Mouse (Mus musculus) kidney, embryonic 15.5 days (tissue): ENCODE data around the gene Aplp1. TPM values are rescaled to one million over a fixed set of nuclear protein-coding genes. Genes with fewer than 3 reads are reported as not detected.

Source experiments
- ATAC-seq: fragments of 200-750 bp; cut with Nextera tagmentation; replicated peaks from 2 replicates; pipeline ENCODE4 v1.8.0; 2017; ENCODE audit warnings: moderate TSS enrichment; ENCODE audit not compliant: low FRiP score
- H3K27ac ChIP-seq: fragments of 300-500 bp; sonication (generic); 2 replicates; pipeline ENCODE4 v1.5.1; 2015; ENCODE audit warnings: mild to moderate bottlenecking, inconsistent platforms
- H3K27me3 ChIP-seq: fragments of 300-500 bp; sonication (generic); 2 replicates; pipeline ENCODE4 v1.6.1; 2015; ENCODE audit warnings: inconsistent platforms
- H3K36me3 ChIP-seq: fragments of 300-500 bp; sonication (generic); 2 replicates; pipeline ENCODE4 v1.6.1; 2015; ENCODE audit warnings: inconsistent platforms
- H3K4me1 ChIP-seq: fragments of 300-500 bp; sonication (generic); 2 replicates; pipeline ENCODE4 v1.6.1; 2015; ENCODE audit warnings: inconsistent platforms
- H3K4me2 ChIP-seq: fragments of 300-500 bp; sonication (generic); 2 replicates; pipeline ENCODE4 v1.6.1; 2015; ENCODE audit warnings: moderate library complexity, mild to moderate bottlenecking, inconsistent platforms
- H3K4me3 ChIP-seq: fragments of 300-500 bp; sonication (generic); replicated peaks from 2 replicates; pipeline ENCODE4 v1.5.1; 2015; ENCODE audit warnings: mild to moderate bottlenecking, inconsistent platforms
- H3K9ac ChIP-seq: fragments of 300-500 bp; sonication (generic); 2 replicates; pipeline ENCODE4 v1.6.1; 2015; ENCODE audit warnings: mild to moderate bottlenecking, inconsistent platforms
- H3K9me3 ChIP-seq: fragments of 300-500 bp; sonication (generic); replicated peaks from 2 replicates; pipeline ENCODE4 v1.6.1; 2016; ENCODE audit warnings: inconsistent platforms
- WGBS: fragments of 180-500 bp; shearing (Covaris S2); methylation state at CpG from one replicate; pipeline ENCODE4 v1.1.7; 2015; ENCODE audit warnings: mixed read lengths; 5-methylcytosine and 5-hydroxymethylcytosine counted together
- polyA plus RNA-seq: library from polyadenylated mRNA; unstranded; fragments of >200 nt; fragmentation: Nextera tagmentation; extraction: Ambion mirVana; gene quantifications from 2 replicates; pipeline ENCODE4 v1.2.1, GENCODE M21; 2015

Aplp1 gene
- polyA plus RNA-seq, 1 experiment from 2014 or later: 28.6 TPM

DNA sequence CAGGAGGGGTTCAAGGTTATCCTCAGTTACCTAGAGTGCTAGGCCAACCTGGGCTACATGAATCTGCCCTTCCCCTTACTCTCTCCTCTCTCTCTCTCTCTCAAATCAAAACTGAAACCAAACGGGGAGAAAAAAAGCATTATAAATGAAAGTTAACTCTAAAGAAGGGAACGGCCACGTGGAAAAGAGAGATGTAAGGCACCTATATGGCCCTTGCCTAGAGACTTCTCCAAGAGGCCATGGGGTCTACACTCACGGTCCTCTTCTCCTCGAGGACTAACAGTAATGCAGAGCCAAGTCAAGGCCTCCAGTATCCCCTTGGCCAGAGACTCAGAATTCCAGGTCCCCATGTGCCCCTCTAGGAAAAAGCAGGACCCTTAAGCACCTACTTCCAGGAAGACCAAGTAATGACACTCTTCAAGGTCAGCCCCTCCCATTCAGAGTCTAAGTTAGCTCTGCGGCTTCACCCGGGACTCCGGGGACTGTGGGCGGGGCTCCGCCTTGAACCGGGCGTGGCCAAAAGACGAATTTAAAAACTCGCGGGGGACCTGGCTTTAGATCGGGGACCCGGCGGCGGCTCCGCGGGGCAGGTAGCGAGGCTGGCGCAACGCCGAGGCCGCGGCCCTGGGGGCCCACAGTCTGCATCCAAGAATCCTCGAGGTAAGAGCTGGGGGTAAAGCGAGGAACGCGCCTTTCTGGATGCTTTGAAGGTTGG is 24.0 kb downstream of the Aplp1 start, which contains the start of gene Nfkbid:
Nfkbid (plus strand) TSS at position 558 of the 715 bp plus-strand sequence.
- H3K4me3 ChIP-seq: peak within 1 kb of the TSS; percentile 64
- 11% methylated on average over 31 of the region's 31 CpGs for WGBS
- peak within 1 kb of the TSS; percentile 57 for H3K9ac ChIP-seq
- peak within 1 kb of the TSS; percentile 74 for H3K27ac ChIP-seq
- peaks cover 24% of the 10 kb centered on the region for H3K4me1 ChIP-seq
- peak within 1 kb of the TSS; percentile 97 for H3K4me2 ChIP-seq
- 0 out of 2 replicates have a peak, but pooled peaks cover 9% of the 10 kb centered on the region for H3K27me3 ChIP-seq
- peak; percentile 34 for ATAC-seq
- H3K9me3 ChIP-seq: peaks cover 6% of the 10 kb centered on the region; the same call in 1 of the 2 replicates
- H3K36me3 ChIP-seq: peaks cover 12% of the 10 kb centered on the region; the same call in 1 of the 2 replicates

DNA sequence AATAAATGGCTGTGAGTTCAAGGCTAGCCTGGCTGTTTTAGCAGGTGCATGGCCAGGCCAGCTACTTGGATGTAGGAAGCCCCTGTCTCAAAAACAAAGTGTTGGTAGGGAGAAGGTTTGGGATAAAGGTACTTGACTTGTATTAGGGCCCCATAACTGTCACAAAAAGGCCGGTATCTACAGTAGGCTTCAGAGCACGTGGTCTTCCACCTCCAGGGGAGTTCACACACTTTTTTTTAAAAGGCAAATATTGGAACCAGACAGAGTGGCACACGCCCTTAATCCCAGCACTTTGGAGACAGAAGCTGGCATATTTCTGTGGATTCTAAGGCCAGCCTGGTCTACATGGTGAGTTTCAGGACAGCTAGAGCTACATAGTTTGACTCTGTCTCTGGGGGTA is 24.7 kb downstream of the Aplp1 start:
- Histone ChIP-seq H3K4me3 (no peak overlapping the region), H3K9me3 (peaks cover 6% of the 10 kb centered on the region; the same call in 1 of the 2 replicates), H3K4me2 (no peak overlapping the region), H3K27ac (no peak overlapping the region), H3K9ac (no peak overlapping the region), H3K4me1 (peaks cover 24% of the 10 kb centered on the region), H3K36me3 (peaks cover 6% of the 10 kb centered on the region; the same call in 1 of the 2 replicates), H3K27me3 (0 out of 2 replicates have a peak, but pooled peaks cover 9% of the 10 kb centered on the region)
- no peak for ATAC-seq
- whole genome bisulfite sequencing: 86% methylated on average over 3 of the region's 3 CpGs

DNA sequence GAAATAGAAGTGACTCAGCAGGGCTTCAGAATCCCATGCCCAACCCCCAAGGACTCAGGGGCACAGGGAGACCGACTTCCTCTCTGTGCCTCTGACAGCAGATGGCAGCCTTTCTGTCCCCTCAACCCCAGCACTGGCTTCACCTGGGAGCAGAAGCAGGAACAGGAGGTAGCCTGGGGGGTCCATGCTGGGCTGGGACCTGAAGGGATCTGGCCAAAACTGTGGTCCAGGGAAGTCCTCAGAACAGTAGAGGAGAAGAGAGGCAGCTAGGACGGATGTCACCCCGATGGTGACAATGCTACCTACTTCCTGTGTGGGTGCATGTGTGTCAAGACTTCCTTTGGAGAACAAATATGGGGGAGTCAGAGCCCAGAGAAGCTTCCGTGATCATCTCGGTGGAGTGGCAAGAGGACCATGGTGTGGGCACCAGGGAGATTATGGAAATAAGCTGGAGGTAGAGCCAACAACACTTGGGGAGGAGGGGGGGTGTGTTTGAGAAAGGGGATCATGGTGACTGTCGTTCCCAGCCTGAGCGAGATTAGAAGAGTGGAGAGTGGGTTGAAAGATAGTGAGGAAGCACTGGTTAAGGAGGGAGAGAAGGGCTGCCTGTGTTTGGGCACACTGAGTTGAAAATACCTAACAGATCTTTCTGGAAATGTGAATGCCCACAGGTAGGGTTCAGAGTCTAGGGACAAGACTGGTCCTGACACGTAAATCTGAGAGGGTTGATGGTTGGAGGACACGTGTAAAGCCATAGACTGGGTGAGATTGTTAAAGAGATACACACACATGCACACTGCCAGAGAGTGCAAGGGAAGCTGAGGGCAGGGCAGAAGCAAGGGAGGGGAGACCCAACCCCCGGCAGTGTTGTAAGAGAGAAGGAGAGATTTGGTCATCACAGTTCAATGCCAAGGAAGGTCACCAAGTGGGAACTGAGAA is 25.5 kb downstream of the Aplp1 start, which contains the start of gene Hcst:
Hcst (minus strand) TSS at position 294 of the 939 bp plus-strand sequence.
- Histone ChIP-seq H3K4me1 (peaks cover 24% of the 10 kb centered on the region), H3K27ac (no peak within 1 kb of the TSS), H3K9ac (no peak within 1 kb of the TSS), H3K4me3 (no peak within 1 kb of the TSS), H3K4me2 (no peak within 1 kb of the TSS), H3K9me3 (peaks cover 6% of the 10 kb centered on the region; the same call in 1 of the 2 replicates), H3K36me3 (no peaks in the 10 kb centered on the region), H3K27me3 (0 out of 2 replicates have a peak, but pooled peaks cover 9% of the 10 kb centered on the region)
- ATAC-seq: no peak
- WGBS: 68% methylated on average over 10 of the region's 10 CpGs

DNA sequence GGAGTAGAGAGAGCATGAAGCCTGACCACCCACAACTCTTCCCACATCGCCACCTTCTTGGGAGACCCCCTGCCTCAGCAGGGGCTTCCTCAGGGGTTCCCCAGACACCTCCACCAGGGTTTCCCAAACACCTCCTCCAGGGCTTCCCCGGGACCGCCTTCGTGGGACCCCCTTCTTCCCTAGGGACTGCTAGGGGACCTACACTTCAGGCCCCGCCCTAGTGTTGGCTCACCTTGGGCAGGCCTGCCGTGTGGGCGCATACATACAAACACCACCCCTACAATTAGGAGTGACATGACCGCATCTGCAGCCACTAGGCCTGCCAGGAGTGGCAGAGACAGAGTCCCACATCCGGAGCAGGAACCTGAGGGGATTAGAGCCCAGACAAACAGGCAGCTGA is 27.5 kb downstream of the Aplp1 start:
- Histone ChIP-seq H3K27ac (no peak overlapping the region), H3K36me3 (no peaks in the 10 kb centered on the region), H3K27me3 (0 out of 2 replicates have a peak, but pooled peaks cover 9% of the 10 kb centered on the region), H3K9ac (no peak overlapping the region), H3K4me1 (peaks cover 17% of the 10 kb centered on the region), H3K4me3 (no peak overlapping the region), H3K4me2 (no peak overlapping the region), H3K9me3 (peaks cover 6% of the 10 kb centered on the region; the same call in 1 of the 2 replicates)
- no peak for ATAC-seq
- WGBS: 82% methylated on average over 9 of the region's 9 CpGs

GRCm38 (mm10) chr7:30413596-30413995 is 31.7 kb downstream of the Aplp1 start, which contains the start of gene Tyrobp:
TSS of gene Tyrobp (plus strand) at chr7:30413760.
- ATAC-seq: no peak
- Histone ChIP-seq H3K27me3 (0 out of 2 replicates have a peak, but pooled peaks cover 4% of the 10 kb centered on the region), H3K36me3 (no peaks in the 10 kb centered on the region), H3K9ac (no peak within 1 kb of the TSS), H3K9me3 (no peaks in the 10 kb centered on the region), H3K4me1 (no peaks in the 10 kb centered on the region), H3K4me3 (no peak within 1 kb of the TSS), H3K4me2 (no peak within 1 kb of the TSS), H3K27ac (no peak within 1 kb of the TSS; the same call in 1 of the 2 replicates)
- WGBS: 68% methylated on average over 5 of the region's 5 CpGs

DNA sequence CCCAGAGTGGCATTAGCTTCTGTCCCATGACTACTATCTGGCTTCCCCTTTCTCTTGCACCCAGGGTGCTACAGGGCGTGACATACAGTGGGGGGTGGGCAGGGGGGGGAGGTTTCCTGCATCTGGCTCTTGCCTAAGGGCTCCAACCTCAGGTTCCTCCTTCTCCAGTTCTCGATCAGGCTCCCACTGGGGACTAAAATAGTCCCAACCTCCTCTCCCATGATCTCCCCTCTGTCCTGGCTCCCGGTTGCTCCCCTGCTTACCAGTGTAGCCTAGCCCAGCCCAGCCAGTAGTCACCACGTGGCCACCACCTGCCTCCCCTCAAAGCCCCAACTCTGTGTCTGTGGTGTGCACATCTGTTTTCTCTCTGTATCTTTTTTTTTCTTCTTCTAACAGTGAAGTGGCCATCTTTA is 32.6 kb downstream of the Aplp1 start:
- no peak for ATAC-seq
- 42% methylated on average over 4 of the region's 4 CpGs for WGBS

GRCm38 (mm10) chr7:30411023-30411422 is 34.3 kb downstream of the Aplp1 start:
- Histone ChIP-seq H3K36me3 (no peaks in the 10 kb centered on the region), H3K9ac (no peak overlapping the region), H3K9me3 (no peaks in the 10 kb centered on the region), H3K27me3 (0 out of 2 replicates have a peak, but pooled peaks cover 4% of the 10 kb centered on the region), H3K4me1 (no peaks in the 10 kb centered on the region), H3K27ac (no peak overlapping the region), H3K4me3 (no peak overlapping the region), H3K4me2 (no peak overlapping the region)
- ATAC-seq: no peak
- WGBS: 61% methylated on average over 3 of the region's 3 CpGs

More for the DNA sequence above, 32.6 kb downstream of the Aplp1 start:
- Histone ChIP-seq H3K4me1 (no peaks in the 10 kb centered on the region), H3K4me3 (no peak overlapping the region), H3K4me2 (no peak overlapping the region), H3K27ac (no peak overlapping the region; the same call in 1 of the 2 replicates), H3K9ac (no peak overlapping the region), H3K36me3 (no peaks in the 10 kb centered on the region), H3K9me3 (no peaks in the 10 kb centered on the region), H3K27me3 (0 out of 2 replicates have a peak, but pooled peaks cover 4% of the 10 kb centered on the region)

- H3K27ac ChIP-seq: no peak overlapping the region
- no peaks in the 10 kb centered on the region for H3K36me3 ChIP-seq
- ATAC-seq: no peak
- H3K4me2 ChIP-seq: no peak overlapping the region
- no peak overlapping the region for H3K9ac ChIP-seq
- no peaks in the 10 kb centered on the region for H3K4me1 ChIP-seq
- no peaks in the 10 kb centered on the region for H3K9me3 ChIP-seq
- no peak overlapping the region for H3K4me3 ChIP-seq
- H3K27me3 ChIP-seq: 0 out of 2 replicates have a peak, but pooled peaks cover 4% of the 10 kb centered on the region
- WGBS: 21% methylated on average over 2 of the region's 2 CpGs
These were observed 35.5 kb downstream of the Aplp1 start for GRCm38 (mm10) chr7:30409789-30410188.

DNA sequence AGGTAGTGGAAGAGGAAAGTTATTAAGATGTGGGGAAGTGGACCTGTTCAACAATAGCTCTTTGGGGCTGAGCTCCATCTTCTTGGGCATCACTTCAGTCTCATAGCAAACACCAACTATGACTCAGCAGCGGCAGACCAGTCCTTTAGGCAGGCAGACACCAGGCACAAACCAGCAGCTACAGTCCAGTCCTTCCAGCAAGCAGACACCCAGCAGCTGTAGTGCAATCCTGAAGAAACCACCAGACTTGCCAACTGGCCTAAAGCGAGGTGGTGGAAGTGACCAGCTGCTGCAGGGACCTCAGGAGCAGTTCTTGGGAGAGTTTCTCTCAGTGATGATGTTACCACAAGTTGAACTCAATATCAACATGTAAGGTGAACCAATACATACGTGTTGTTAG is 36.7 kb downstream of the Aplp1 start:
- Histone ChIP-seq H3K4me2 (no peak overlapping the region), H3K27ac (no peak overlapping the region), H3K27me3 (0 out of 2 replicates have a peak, but pooled peaks cover 4% of the 10 kb centered on the region), H3K4me1 (no peaks in the 10 kb centered on the region), H3K9me3 (no peaks in the 10 kb centered on the region), H3K36me3 (no peaks in the 10 kb centered on the region), H3K4me3 (no peak overlapping the region), H3K9ac (no peak overlapping the region)
- ATAC-seq: no peak
- 87% methylated on average over 3 of the region's 3 CpGs for WGBS

- 72% methylated on average over 4 of the region's 4 CpGs for WGBS
- H3K27ac ChIP-seq: no peak overlapping the region
- H3K27me3 ChIP-seq: 0 out of 2 replicates have a peak, but pooled peaks cover 2% of the 10 kb centered on the region
- H3K9ac ChIP-seq: no peak overlapping the region
- no peaks in the 10 kb centered on the region for H3K36me3 ChIP-seq
- H3K9me3 ChIP-seq: no peaks in the 10 kb centered on the region
- no peak overlapping the region for H3K4me2 ChIP-seq
- no peak for ATAC-seq
- 0 out of 2 replicates have a peak, but pooled peaks cover 2% of the 10 kb centered on the region for H3K4me1 ChIP-seq
- H3K4me3 ChIP-seq: no peak overlapping the region
These were observed 43.0 kb downstream of the Aplp1 start for GRCm38 (mm10) chr7:30402343-30402742.

DNA sequence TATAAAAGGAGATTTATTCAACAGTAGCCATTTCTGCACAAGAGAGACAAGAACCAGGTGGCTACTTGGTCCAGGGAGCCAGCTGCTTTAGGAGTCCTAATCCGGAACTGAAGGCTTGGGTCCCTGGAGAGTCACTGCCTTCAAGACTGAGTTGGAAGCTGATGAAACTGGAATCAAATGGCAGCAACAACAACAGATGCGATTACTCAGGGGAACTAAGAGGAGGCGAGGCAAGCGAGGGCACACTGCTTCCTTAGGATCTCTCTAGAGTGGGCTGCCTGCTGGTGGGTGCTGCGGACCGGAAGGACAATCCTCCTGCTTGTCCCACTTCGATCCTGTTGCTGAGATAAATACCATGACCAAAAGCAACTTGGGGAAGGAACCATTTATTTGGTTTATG is 45.7 kb downstream of the Aplp1 start:
- Histone ChIP-seq H3K4me2 (no peak overlapping the region), H3K36me3 (no peaks in the 10 kb centered on the region), H3K4me3 (no peak overlapping the region), H3K27me3 (0 out of 2 replicates have a peak, but pooled peaks cover 2% of the 10 kb centered on the region), H3K9me3 (no peaks in the 10 kb centered on the region), H3K9ac (no peak overlapping the region), H3K27ac (no peak overlapping the region), H3K4me1 (0 out of 2 replicates have a peak, but pooled peaks cover 2% of the 10 kb centered on the region)
- no peak for ATAC-seq
- 41% methylated on average over 7 of the region's 7 CpGs for WGBS
